Mouse (Mus musculus) adrenal gland, adult 8-10 months (tissue): Measurements from ENCODE around the gene Cks2. TPM values are rescaled to one million over a fixed set of nuclear protein-coding genes. Genes with fewer than 3 reads are reported as not detected.

Source experiments
- DNase-seq: peaks from one replicate; pipeline ENCODE4 v3.0.0; 2022
- total RNA-seq, 4 experiments: library from RNA; stranded (reverse); gene quantifications; 2 replicates each; pipeline ENCODE4 v1.2.4; 2022

Cks2 gene
- total RNA-seq, 4 experiments from 2014 or later = 3.4 to 7.4 (median 5.3) TPM

GRCm38 (mm10) chr13:51681634-51682033, 36.6 kb downstream of the Cks2 start:
- DNase-seq = no peak

GRCm38 (mm10) chr13:51685290-51685966, 40.4 kb downstream of the Cks2 start:
- no peak for DNase-seq

GRCm38 (mm10) chr13:51686966-51687365, 41.9 kb downstream of the Cks2 start:
- DNase-seq = no peak

DNA sequence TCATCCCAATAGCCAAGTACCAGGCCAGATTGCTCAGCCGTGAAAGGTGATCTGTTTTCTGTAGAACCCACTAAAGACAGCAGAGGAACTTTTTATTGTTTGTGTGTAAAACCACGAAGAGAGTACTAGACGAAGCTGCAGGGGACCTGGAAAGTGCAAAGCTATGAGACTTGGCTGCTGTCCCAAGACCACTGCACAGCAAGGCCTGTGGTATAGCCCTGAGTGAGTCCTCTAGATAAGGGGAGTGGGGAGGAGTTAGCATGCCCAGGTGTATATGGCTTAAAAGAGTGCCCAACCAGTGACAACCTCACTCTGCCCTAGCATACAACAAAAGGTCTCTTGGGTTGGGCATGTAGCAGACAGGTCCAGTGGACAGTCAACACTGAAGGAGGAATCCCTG, 43.7 kb downstream of the Cks2 start:
- DNase-seq = no peak

DNA sequence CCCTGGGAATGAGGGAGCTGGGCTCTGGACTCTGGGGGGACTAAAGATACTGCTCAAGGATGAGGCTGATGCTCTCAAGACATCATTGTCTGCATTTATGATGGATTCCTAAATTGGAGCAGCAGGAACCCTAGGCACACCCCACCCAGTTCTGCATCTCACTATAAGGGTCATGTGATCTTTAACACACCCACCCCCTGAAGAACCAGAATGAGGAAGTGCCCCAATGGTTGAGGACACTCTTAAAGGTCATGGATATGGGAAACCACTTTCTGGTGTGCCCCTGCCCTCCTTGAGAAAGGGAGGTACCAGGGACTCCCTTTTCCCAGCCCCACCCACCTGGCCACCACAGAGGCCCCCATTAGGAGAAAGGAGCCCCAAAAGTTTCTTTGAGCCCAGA, 51.4 kb downstream of the Cks2 start:
- DNase-seq = no peak

GRCm38 (mm10) chr13:51697455-51697854, 52.4 kb downstream of the Cks2 start:
- DNase-seq = no peak

- no peak for DNase-seq
Measured at GRCm38 (mm10) chr13:51697897-51698296, 52.9 kb downstream of the Cks2 start.

GRCm38 (mm10) chr13:51698318-51698717, 53.3 kb downstream of the Cks2 start:
- no peak for DNase-seq

Other genes with a start within 250 kb of the Cks2 start
- gene S1pr3, start 236.6 kb upstream of the Cks2 start, total RNA-seq = 10 to 100 TPM; 11.2 to 20.9 (median 14.8) TPM
- 1 to 10 TPM in 3 of 4 experiments, under 1 TPM in 1; 0.80 to 1.7 (median 1.6) TPM for gene Shc3, start 75.8 kb upstream of the Cks2 start, total RNA-seq
- 10 to 100 TPM; 19.6 to 33.9 (median 25.6) TPM for gene Secisbp2, start 6.5 kb downstream of the Cks2 start, total RNA-seq
- 10 to 100 TPM in 3 of 4 experiments, 1 to 10 TPM in 1; 8.9 to 23.2 (median 16.2) TPM for gene Sema4d, start 148.5 kb downstream of the Cks2 start, total RNA-seq
- gene Gadd45g, start 201.4 kb downstream of the Cks2 start, total RNA-seq = 10 to 100 TPM; 13.3 to 61.3 (median 18.6) TPM